Mouse (Mus musculus) limb, embryonic 14.5 days (tissue): ENCODE measurements around the gene Adgrl3. TPM values are rescaled to one million over a fixed set of nuclear protein-coding genes. Genes with fewer than 3 reads are reported as not detected.

Source experiments
- ATAC-seq: fragments of 200-750 bp; cut with Nextera tagmentation; 2 replicates; pipeline ENCODE4 v1.8.0; 2017; ENCODE audit warnings: low read depth, moderate number of reproducible peaks, moderate TSS enrichment; ENCODE audit not compliant: low FRiP score
- DNase-seq: peaks from one replicate; pipeline ENCODE4 v3.0.0-alpha.2; 2015; ENCODE audit warnings: low spot score
- H3K27ac ChIP-seq: fragments of 300-500 bp; sonication (generic); replicated peaks from 2 replicates; pipeline ENCODE4 v1.5.1; 2014; ENCODE audit warnings: low read depth, mild to moderate bottlenecking, low read length, moderate library complexity, mixed read lengths
- H3K27me3 ChIP-seq: fragments of 300-500 bp; sonication (generic); 2 replicates; pipeline ENCODE4 v1.6.1; 2014; ENCODE audit warnings: low read length, mixed read lengths; ENCODE audit not compliant: control insufficient read depth, insufficient read depth
- H3K36me3 ChIP-seq: fragments of 300-500 bp; sonication (generic); 2 replicates; pipeline ENCODE4 v1.6.1; 2014; ENCODE audit warnings: mild to moderate bottlenecking, low read length, moderate library complexity, mixed read lengths; ENCODE audit not compliant: control insufficient read depth, insufficient read depth
- H3K4me1 ChIP-seq: fragments of 300-500 bp; sonication (generic); 2 replicates; pipeline ENCODE4 v1.6.1; 2014; ENCODE audit warnings: antibody characterized with exemption, low read length, mixed read lengths; ENCODE audit not compliant: control insufficient read depth, insufficient read depth
- H3K4me2 ChIP-seq: fragments of 300-500 bp; sonication (generic); replicated peaks from 2 replicates; pipeline ENCODE4 v1.6.1; 2014; ENCODE audit warnings: low read depth, mild to moderate bottlenecking, low read length, moderate library complexity; ENCODE audit not compliant: severe bottlenecking
- H3K4me3 ChIP-seq: fragments of 300-500 bp; sonication (generic); replicated peaks from 2 replicates; pipeline ENCODE4 v1.5.1; 2014; ENCODE audit warnings: low read length
- H3K9ac ChIP-seq: fragments of 300-500 bp; sonication (generic); 2 replicates; pipeline ENCODE4 v1.6.1; 2014; ENCODE audit warnings: mild to moderate bottlenecking, low read depth, low read length, moderate library complexity; ENCODE audit not compliant: severe bottlenecking
- H3K9me3 ChIP-seq: fragments of 300-500 bp; sonication (generic); 2 replicates; pipeline ENCODE4 v1.6.1; 2016; ENCODE audit warnings: low read length; ENCODE audit not compliant: control insufficient read depth
- POLR2A ChIP-seq: fragments of 200-500 bp; IDR thresholded peaks from 2 replicates; pipeline ENCODE4 v1.8.0; 2012; ENCODE audit warnings: inconsistent platforms, mild to moderate bottlenecking, moderate library complexity, borderline replicate concordance; ENCODE audit not compliant: insufficient read depth, insufficient read length; ENCODE audit errors: extremely low read depth
- WGBS: fragments of 180-500 bp; shearing (Covaris S2); extraction: QIAGEN DNeasy Blood & Tissue Kit; methylation state at CpG from one replicate; pipeline ENCODE4 v1.1.7; 2014; 5-methylcytosine and 5-hydroxymethylcytosine counted together
- polyA plus RNA-seq, 2 experiments: library from polyadenylated mRNA; depleted of rRNA in 1 of 2; stranded (reverse) in 1 of 2; unstranded in 1 of 2; fragments of >200 nt; fragmentation: Nextera tagmentation in 1 of 2; extraction: Ambion mirVana in 1 of 2; gene quantifications; 2 replicates each; pipeline versions ENCODE4 v1.2.1 to v1.2.3; 2012 to 2014

The Adgrl3 gene
- polyA plus RNA-seq, 2 experiments, result 37.6 to 41.1 TPM

DNA sequence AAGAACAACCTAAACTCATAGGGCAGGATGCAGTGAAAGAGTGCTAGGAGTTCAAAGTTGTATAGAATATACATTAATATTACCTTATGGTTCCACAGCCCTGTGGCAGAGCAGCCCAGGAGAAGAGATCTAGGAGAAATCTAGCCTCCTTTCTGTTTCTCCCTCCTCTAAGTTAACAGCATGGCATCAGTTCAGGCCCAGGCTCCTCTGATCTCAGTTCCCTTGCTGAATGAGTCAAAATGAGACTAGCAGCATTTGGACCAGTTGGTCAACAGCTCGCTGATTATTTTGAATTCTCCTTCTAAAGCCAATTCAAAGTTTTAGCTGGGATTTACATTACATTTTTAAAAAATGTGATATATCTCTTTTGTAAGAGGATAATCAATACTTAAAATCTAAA is 770.8 kb downstream of the Adgrl3 start:
- Histone ChIP-seq H3K4me1 (no peaks in the 10 kb centered on the region), H3K9ac (no peak overlapping the region), H3K4me3 (no peak overlapping the region), H3K27ac (no peak overlapping the region), H3K36me3 (peaks cover 9% of the 10 kb centered on the region), H3K27me3 (no peaks in the 10 kb centered on the region), H3K9me3 (no peaks in the 10 kb centered on the region), H3K4me2 (no peak overlapping the region)
- WGBS, result 88% methylated on average over 1 of the region's 1 CpGs
- TF ChIP-seq POLR2A, result no peak
- ATAC-seq (no peak), DNase-seq (no peak)

DNA sequence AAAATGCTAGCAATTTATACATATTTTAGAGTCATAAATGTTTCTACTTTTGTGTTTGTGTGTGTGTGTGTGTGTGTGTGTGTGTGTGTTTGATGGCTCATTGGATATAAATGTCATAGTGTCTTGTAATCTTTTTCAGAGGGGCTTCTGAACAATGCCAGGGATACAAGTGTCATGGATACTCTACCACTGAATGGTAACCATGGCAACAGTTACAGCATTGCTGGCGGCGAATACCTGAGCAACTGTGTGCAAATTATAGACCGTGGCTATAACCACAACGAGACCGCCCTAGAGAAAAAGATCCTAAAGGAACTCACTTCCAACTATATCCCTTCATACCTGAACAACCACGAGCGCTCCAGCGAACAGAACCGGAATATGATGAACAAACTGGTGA is 774.2 kb downstream of the Adgrl3 start:
- Histone ChIP-seq H3K4me3 (no peak overlapping the region), H3K9me3 (no peaks in the 10 kb centered on the region), H3K9ac (no peak overlapping the region), H3K36me3 (peaks cover 9% of the 10 kb centered on the region), H3K4me1 (no peaks in the 10 kb centered on the region), H3K27ac (no peak overlapping the region), H3K4me2 (no peak overlapping the region), H3K27me3 (no peaks in the 10 kb centered on the region)
- no peak for TF ChIP-seq POLR2A
- ATAC-seq (no peak), DNase-seq (no peak)
- 97% methylated on average over 9 of the region's 9 CpGs for WGBS

DNA sequence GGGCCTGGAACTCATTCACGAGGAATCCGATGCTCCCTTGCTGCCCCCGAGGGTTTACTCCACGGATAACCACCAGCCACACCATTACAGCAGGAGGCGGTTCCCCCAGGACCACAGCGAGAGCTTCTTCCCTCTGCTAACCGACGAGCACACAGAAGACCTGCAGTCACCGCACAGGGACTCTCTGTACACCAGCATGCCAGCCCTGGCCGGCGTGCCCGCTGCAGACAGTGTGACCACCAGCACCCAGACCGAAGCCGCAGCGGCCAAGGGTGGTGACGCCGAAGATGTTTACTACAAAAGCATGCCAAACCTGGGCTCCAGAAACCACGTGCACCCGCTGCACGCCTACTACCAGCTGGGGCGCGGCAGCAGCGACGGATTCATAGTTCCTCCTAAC is 774.7 kb downstream of the Adgrl3 start:
- Histone ChIP-seq H3K27me3 (no peaks in the 10 kb centered on the region), H3K4me2 (no peak overlapping the region), H3K27ac (no peak overlapping the region), H3K4me3 (no peak overlapping the region), H3K4me1 (no peaks in the 10 kb centered on the region), H3K9me3 (no peaks in the 10 kb centered on the region), H3K36me3 (peaks cover 9% of the 10 kb centered on the region), H3K9ac (no peak overlapping the region)
- TF ChIP-seq POLR2A, result no peak
- 89% methylated on average over 24 of the region's 24 CpGs for WGBS
- DNase-seq, result no peak
- ATAC-seq, result no peak

DNA sequence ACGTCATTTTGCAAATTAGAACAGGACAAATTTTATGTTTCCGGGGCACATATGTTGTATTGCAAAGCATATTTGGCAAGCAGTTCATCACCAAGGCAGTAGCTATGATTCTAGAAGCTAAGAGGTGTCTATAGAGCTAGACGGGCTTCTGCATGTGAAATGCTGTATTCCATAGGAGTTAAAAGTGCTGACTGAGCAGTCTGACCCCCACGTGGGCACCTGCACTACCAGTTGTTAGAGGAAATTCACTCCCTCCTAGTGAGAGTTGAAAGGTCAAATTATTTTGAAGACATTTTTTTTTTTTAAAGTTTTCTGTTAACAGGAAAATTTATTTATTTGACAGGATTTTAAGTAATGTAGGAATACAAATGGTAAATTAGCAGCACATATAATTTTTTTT is 776.2 kb downstream of the Adgrl3 start:
- TF ChIP-seq POLR2A, result no peak
- Histone ChIP-seq H3K4me2 (no peak overlapping the region), H3K9ac (no peak overlapping the region), H3K36me3 (peaks cover 9% of the 10 kb centered on the region), H3K4me3 (no peak overlapping the region), H3K27ac (no peak overlapping the region), H3K27me3 (no peaks in the 10 kb centered on the region), H3K4me1 (no peaks in the 10 kb centered on the region), H3K9me3 (no peaks in the 10 kb centered on the region)
- DNase-seq, result no peak
- ATAC-seq, result no peak
- 70% methylated on average over 4 of the region's 4 CpGs for WGBS

DNA sequence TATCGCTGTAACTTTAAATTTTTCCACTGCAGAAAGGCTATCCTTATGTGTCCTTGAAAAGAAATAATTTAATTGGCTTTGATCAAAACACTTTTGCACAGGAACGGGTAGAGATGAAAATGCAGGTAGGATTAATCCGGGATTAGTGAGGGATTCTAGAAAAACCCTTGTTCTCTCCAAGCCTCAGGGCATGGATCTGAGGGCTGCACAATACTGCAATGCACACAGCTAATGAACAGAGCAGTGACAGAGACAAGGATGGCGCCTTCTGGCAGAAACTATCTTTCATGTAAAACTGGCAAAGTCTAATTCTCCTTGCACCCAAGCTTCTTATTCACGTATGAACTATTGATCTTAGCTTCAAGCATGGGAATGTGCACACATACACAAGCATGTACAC is 791.0 kb downstream of the Adgrl3 start:
- DNase-seq, result no peak
- Histone ChIP-seq H3K27me3 (no peaks in the 10 kb centered on the region), H3K4me2 (no peak overlapping the region), H3K4me3 (no peak overlapping the region), H3K36me3 (no peaks in the 10 kb centered on the region), H3K9me3 (no peaks in the 10 kb centered on the region), H3K9ac (no peak overlapping the region), H3K4me1 (no peaks in the 10 kb centered on the region), H3K27ac (no peak overlapping the region)
- ATAC-seq, result no peak
- TF ChIP-seq POLR2A, result no peak
- 84% methylated on average over 5 of the region's 5 CpGs for WGBS

DNA sequence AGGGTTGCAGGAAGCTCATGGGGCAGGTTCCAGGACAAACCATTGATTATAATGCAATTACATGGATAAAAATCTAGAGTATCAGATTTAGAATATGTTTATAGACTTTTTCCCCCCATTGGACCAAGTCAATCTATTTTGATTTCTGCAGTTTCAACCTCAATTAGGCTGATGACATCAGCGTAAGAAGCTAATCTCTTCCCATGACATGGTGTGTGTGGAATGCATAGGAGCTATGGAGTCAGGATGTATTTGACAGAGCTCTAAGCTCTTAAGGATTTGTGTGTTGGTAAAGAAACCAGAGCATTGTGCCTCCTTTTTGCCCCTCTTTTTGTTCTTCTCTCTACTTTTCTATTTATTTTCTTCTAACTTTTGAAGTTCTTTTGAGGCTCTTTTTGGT is 812.1 kb downstream of the Adgrl3 start:
- DNase-seq (no peak), ATAC-seq (no peak)
- Histone ChIP-seq H3K36me3 (no peaks in the 10 kb centered on the region), H3K4me1 (no peaks in the 10 kb centered on the region; the same call in 1 of the 2 replicates), H3K4me3 (no peak overlapping the region), H3K27ac (no peak overlapping the region), H3K27me3 (no peaks in the 10 kb centered on the region), H3K4me2 (no peak overlapping the region), H3K9ac (no peak overlapping the region), H3K9me3 (peaks cover 7% of the 10 kb centered on the region)
- TF ChIP-seq POLR2A, result no peak
- 77% methylated on average over 1 of the region's 1 CpGs for WGBS
